8 mouse cellular contexts compared by ENCODE assay signal in genomic region chr8:12756391-12757157, GRCm38 (mm10). TPM values are rescaled to one million over a fixed set of nuclear protein-coding genes. Genes with fewer than 3 reads are reported as not detected.
DNase-seq lines count a peak whose midpoint lies in the region; ATAC-seq and TF ChIP-seq lines count a peak whose summit lies in the region.

TSS of gene Atp11a (plus strand) at chr8:12757014.

- peak; percentile 88 for ATAC-seq in frontal cortex, adult (ENCODE audit: low TSS enrichment)
- peak; percentile 37 to 46; a peak in 3 of 4 replicates for ATAC-seq in hematopoietic stem cell, adult 5-6 weeks (replicated peaks in 1 of 2; ENCODE audit: insufficient read depth in 1 of 2, low FRiP score in 2 of 2, low TSS enrichment in 1 of 2, low read depth in 1 of 2, poor library complexity in 2 of 2, severe bottlenecking in 2 of 2)
- ATAC-seq in lung, embryonic 15.5 days (ENCODE audit: borderline replicate concordance, extremely low read depth, low FRiP score, low TSS enrichment) = peak; percentile 87

- peak within 1 kb of the TSS; percentile 63 for H3K9ac ChIP-seq in lung, embryonic 15.5 days

- peak within 1 kb of the TSS; percentile 63 for H3K4me3 ChIP-seq in lung, embryonic 15.5 days
- H3K4me3 ChIP-seq in olfactory bulb, adult 2 months (ENCODE audit: insufficient read depth, low read depth, low read length) = peak within 1 kb of the TSS; percentile 84

- H3K27ac ChIP-seq in lung, embryonic 15.5 days = peak within 1 kb of the TSS; percentile 86
- H3K27ac ChIP-seq in olfactory bulb, adult 2 months (ENCODE audit: insufficient read depth, low read depth, low read length) = peak within 1 kb of the TSS; percentile 2; the same call in 1 of the 2 replicates

- TF ChIP-seq POLR2A in olfactory bulb, adult 2 months (IDR thresholded peaks at IDR 0.05; ENCODE audit: insufficient read depth, low read depth, low read length) = peak; percentile 78

- H3K4me1 ChIP-seq in lung, embryonic 15.5 days = peaks cover 27% of the 10 kb centered on the region
- H3K4me1 ChIP-seq in olfactory bulb, adult 2 months (ENCODE audit: control insufficient read depth, insufficient read depth, low read length) = peaks cover 13% of the 10 kb centered on the region; the same call in 1 of the 2 replicates

- H3K36me3 ChIP-seq in lung, embryonic 15.5 days = no peaks in the 10 kb centered on the region

- H3K9me3 ChIP-seq in lung, embryonic 15.5 days = no peaks in the 10 kb centered on the region

- WGBS in lung, embryonic 15.5 days = 2% methylated on average over 26 of the region's 62 CpGs
- 2% methylated on average over 56 of the region's 62 CpGs for WGBS in olfactory bulb, adult 2 months

- no peaks in the 10 kb centered on the region for H3K27me3 ChIP-seq in lung, embryonic 15.5 days

- peak; percentile 83 for DNase-seq in Muller cell, postnatal 12 days (ENCODE audit: inconsistent ontology term)
- peak; percentile 73 for DNase-seq in cerebellum, adult 11-12 months
- DNase-seq in layer of hippocampus, adult 9-11 months = peak; percentile 72
- peak; percentile 83 for DNase-seq in thymus, postnatal 4 days

- H3K4me2 ChIP-seq in lung, embryonic 15.5 days = peak within 1 kb of the TSS; percentile 90

- TF ChIP-seq CTCF in olfactory bulb, adult 2 months (IDR thresholded peaks at IDR 0.05; ENCODE audit: insufficient read depth, low read depth, low read length) = no peak

RNA-seq across cellular contexts. Expression of gene Atp11a, which starts in this region (rescaled TPM):
- total RNA-seq in hematopoietic stem cell, adult 5-6 weeks (2017) = 18.0 and 19.8 TPM in 2 replicates
- 16.8 and 21.8 TPM in 2 replicates for polyA plus RNA-seq in lung, embryonic 15.5 days (2015; fragmentation: Nextera tagmentation; extraction: Ambion mirVana)
- not detected in 2 replicates for polyA plus RNA-seq in olfactory bulb, adult 2 months (2012; ENCODE audit: insufficient read depth, insufficient read length, low replicate concordance, missing spikeins)

Comparison
In these comparisons a context has a peak if more than half of its experiments do, and no peak if none do; other contexts are left out.
1. Peak in every context shown above with its lines: DNase-seq, ATAC-seq, H3K4me3 ChIP-seq and H3K27ac ChIP-seq.